Mouse (Mus musculus): ENCODE results near the gene Fgf22.
A peak's percentile ranks its signal among the peaks of the same experiment; 100 is the strongest.

The Fgf22 gene

DNA sequence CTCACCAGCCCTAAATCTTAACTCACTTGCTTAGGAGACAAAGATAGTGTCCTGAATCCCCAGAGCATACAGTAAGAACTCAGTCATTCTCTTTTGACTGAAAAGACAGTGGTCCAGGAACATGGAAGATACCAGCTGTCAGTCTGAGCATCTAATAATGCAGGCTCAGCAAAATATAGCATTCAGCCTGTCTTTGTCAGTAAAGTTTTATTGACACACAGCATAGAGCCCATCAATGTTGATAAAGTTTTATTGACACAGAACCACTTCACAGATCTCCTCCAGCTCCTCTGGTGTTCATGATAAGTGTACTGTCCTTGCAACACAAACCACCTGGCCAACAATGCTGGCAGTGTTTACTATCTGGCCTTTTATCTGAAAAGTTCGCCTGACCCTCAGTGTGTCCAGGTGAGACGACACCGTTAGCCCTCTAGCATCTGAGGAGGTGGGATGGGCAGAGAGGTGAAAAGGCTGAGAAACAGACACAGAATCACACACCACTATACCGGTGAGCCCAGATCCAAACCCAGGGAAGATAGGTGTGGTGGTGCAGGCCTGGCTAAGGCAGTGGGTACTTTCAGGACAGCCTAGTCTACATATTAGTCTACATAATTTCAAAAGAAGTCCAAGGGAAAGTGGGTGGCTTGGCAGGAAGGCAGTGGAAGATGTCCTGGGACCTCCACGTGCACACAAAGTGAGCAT is 37.6 kb downstream of the Fgf22 start:
- DNase-seq (ENCODE audit: low read depth): no peak

DNA sequence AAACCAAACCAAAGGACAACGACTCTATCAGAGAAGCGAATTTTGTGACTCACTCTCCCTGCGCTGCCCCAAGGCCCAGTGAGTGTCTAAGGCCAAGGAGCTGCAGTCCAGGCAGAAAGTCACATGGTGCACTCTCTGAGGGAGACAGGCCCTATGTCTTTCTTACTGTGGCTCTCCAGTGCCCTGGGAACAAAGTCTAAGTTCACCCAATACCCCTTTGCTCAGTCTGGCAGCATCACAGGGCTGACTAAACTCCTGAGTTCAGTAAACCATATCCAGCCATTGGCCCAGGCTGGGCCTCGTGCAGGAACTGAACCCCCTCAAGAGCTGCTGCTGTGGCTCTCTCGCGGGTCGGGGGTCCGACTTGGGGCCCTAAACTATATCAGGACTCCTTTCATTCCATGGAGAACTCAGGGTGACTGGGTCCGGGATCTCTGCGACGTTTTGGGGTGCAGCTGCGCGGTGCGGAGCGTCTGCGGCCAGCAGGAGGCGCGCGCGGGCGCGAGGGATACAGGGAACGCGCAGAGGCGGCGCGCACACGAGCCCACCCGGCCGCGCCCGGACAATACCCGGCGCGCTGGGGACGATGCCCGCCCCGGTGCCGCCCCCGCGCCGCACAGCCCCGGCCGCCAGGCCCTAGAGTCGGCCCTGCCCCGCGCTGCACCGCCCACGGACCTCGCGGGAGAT is 38.3 kb downstream of the Fgf22 start, which contains the start of gene Palm:
Gene Palm, plus strand, starts transcription at position 522 of the 687 bp plus-strand sequence.
- peak; percentile 85 for DNase-seq (ENCODE audit: low read depth)

DNA sequence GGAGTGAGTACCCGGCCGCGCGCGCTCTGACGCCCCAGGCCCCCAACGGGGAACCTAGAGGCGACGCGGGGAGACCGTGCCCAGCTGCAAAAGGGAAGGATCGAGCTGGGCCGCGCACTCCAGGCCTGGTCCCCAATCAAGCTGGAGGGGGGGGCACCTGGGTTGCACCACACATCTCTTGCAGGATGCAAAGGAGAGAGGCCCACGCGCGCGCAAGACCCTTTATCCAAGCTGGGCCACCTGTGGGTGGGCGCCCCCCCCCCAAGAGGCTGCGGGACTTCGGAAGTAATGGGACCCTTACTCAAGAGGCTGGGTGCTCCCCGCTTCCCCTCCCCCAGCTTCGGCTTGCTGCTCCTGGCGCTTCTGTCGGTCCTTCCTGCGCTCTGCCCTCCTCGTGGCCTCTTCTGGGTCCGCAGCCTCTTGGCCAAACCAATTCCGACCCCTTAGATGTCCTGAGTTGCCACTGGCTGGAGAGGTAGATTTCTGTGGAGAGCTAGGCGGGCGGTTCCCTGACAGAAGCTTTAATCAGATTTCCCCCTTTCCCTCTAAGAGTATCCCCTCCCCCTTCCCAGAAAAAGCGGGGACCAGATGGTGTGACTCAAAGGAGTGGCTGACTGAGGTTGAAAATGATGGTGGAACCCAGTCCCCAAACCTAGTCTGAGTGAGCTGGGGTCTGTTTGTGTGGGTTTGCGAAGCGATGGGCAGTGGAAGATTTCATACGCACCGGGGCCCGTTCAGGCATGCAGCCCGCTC is 39.0 kb downstream of the Fgf22 start:
- DNase-seq (ENCODE audit: low read depth): no peak

DNA sequence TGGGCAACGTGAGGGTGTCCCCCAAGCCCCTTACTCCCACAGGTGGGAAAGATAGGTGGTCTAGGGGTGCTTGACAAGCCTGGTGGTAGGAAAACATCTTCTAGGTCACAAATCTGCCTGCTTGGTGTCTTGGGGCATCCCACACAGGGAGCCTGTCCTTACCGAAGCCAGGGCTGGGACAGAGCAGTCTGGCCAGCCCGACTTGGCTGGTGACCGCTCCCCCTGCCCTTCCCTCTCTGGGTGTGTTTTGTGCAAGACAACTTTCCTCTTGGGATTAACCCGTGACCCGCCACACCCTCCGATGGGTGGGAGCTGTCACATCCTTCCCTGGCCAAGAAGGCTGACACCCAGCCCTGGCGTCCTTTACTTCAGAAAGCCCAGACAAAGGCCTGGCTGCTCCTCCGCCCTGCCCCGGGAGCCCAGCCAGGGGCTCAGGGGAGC is 39.6 kb downstream of the Fgf22 start:
- DNase-seq (ENCODE audit: low read depth): no peak

DNA sequence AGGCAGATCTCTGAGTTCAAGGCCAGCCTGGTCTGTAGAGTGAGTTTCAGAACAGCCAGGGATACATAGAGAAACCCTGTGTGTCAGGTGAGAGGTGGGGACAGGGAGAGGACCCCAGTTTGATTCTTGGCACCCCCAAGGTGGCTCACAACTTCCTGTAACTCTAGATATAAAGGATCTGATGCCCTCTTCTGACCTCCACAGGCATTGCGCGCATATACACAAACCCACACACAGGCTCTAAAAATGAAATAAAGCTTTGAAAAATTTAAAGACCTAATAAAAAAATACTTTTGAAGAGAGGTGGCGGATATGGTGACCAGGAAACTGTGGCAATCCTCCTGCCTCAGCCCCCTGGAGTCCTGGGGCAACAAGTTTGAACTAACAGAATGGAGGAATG is 41.0 kb downstream of the Fgf22 start:
- no peak for DNase-seq (ENCODE audit: low read depth)

DNA sequence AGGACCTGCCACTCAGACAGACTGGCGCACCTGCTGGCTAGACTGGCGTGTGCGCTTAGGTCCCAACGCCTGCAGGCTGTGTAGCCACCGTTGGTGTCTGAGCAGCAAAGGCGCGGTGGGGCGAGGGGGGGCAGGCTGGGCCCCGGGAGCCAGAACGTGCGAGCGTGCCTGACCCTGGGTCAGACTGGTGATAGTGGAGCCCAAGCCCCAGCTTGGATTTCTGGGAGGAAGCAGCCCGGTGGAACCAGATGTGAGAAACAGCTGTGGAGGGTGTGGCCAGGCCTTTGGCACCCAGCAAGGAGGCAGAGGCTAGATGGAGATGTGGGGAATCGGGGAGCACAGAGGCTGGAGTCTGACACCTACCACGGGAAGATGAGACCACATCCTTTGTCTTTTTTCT is 42.5 kb downstream of the Fgf22 start:
- DNase-seq (ENCODE audit: low read depth): no peak

DNA sequence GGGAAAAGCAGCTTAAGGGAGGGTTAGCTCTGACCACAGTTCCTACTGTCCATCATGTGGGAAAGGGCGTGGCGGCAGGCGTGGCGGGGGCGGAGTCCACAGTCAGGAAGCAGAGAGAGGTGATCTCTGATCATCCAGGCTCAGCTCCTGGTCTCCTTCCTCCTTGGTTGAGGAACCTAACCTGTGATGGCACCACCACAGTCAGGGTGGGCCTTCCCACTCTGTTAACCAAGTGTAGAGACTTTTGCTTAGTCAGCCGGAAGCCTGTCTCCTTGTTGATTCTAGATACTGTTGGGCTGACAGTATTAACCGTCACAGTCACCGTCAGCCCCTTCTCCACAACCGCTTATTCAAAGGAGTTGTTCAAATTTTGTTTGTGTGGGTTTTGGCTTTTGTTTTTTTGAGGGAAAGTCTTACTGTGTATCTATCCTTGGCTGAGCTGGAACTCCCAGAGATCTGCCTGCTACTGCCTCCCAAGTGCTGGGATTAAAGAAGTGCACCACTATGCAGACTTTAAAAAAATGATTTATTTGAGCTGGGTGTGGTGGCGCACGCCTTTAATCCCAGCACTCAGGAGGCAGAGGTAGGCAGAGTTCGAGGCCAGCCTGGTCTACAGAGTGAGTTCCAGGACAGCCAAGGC is 43.5 kb downstream of the Fgf22 start:
- no peak for DNase-seq (ENCODE audit: low read depth)

DNA sequence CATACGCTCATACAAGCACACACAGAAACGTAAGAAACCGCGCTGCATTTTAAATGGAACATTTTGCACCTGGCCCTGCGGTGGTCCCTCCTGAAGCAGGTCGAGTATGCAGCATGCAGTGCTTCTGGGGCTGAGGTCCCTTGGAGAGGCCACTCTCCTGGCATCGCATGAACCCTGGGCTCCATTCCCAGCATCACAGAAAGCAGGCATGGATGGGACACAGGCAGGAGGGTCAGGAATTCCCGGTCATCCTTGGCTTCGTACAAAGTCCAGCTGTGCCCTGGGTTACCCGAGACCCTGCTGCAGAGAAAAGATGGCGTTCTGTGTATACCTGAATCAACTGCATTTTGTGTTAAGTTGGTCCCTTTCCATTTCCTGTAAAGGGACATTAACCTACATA is 45.6 kb downstream of the Fgf22 start:
- no peak for DNase-seq (ENCODE audit: low read depth)

DNA sequence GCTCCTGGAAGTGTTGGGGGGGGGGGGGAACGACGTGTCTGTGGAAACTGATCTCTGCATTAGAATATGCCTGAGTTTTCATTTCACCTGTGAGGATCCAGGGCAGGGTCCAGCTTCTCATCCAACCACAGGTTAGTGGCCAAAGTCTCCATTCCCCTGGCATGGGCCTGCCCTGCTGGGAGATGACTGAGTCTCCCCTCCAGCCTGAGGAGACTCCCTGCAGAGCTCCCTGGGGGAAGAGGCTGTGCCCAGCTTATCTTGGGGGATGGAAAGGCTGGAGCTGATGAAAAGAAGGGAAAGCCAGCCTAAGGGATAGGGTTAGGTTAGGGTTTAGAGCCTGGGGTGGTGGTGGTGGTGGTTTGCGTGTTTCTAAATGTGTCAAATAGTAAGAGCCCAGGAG is 47.0 kb downstream of the Fgf22 start:
- DNase-seq (ENCODE audit: low read depth): no peak

DNA sequence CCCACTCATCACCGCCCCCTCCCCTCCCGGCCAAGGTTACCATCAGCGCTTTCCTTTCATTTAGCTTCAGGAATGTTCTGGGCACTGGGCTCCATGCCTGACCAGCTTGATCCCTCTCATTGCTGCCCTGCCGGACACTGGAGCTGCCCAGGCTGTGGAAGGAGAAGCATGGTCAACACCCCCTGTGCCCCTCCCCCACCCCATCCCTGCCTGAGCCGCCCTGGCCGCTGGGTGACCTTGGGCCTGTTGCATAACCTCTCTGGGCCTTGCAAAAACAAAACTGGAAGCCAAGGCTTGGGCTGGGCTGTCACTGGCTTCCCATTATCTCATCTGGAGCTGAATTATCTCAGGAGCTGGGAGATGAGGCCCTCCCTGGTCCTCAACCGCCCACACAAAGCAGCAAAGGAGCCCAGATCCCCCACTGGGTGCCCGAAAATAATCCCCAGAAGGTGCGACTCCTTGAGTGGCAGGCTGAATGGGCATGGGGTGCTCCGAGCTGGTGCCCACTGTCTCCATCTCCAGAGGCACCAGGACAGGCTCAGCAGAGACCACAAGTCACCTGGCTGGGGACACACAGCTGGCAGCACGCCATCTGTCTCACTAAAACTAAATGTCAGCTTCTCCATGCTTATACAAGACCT is 47.6 kb downstream of the Fgf22 start:
- no peak for DNase-seq (ENCODE audit: low read depth)

DNA sequence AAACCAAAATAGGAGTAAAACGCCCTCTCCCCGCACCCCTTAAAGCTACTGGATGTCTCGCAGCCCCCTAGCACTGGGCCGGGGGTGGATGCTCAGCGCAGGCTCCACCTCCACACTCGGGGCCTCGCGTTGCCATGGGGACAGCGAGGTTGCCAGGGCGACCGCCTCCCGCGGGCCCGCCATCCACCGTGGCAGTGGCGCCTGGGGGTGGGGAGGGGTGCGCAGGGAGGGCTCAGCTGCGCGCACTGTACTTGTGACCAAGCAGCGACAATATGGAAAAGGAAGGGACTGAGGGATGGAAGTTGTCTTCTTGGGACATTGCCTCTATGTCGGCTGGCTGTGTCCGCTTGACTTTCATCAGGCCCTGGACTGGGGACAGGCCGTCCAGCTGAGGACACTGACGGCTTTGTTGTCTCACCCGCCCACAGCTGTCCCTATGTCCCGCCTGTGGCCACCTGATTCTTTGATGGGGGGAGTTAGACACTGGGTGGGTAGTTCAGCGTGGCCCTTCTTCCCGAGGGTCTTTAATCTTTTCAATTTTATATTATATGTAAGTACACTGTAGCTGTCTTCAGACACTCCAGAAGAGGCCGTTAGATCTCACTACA is 48.9 kb downstream of the Fgf22 start:
- DNase-seq (ENCODE audit: low read depth): no peak

DNA sequence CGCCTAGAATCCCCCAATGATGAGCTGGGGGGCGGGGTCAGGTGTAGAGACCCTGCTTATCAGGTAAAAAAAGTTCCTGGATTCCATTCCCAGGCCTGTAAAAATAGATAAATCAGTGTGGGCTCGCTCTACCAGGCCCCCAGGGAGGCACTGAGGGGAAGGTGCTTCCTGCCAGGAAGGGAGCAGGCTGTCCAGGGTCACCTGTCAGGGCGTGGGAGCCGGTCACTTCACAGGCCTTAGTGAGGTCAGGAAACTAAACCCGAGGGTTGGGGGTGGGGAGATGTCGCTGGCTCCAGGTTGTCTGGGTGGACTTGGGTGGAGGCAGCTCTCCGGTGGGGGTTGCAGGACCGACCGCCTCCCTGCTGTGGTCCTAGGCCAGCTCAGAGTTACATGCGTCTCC is 50.8 kb downstream of the Fgf22 start:
- DNase-seq (ENCODE audit: low read depth): no peak

DNA sequence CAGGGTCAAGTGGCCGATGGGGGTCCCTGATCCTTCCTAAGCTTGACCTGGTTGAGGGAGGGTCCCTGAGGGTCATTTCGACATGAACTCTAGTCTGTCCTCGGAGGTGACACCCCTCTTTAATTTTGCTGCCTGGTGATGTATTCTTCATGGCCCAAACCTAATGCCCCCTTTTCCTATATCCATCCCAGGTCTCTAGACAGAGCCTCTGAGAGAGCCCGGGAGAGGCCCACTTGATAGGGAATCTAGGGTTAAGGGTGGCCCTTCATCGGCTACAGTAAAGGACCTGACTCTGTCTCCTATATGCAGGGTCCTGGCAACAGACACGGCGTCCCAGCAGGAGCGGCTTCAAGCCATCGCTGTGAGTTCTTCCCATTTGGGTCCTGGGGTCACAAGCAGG is 51.5 kb downstream of the Fgf22 start:
- DNase-seq (ENCODE audit: low read depth): no peak

DNA sequence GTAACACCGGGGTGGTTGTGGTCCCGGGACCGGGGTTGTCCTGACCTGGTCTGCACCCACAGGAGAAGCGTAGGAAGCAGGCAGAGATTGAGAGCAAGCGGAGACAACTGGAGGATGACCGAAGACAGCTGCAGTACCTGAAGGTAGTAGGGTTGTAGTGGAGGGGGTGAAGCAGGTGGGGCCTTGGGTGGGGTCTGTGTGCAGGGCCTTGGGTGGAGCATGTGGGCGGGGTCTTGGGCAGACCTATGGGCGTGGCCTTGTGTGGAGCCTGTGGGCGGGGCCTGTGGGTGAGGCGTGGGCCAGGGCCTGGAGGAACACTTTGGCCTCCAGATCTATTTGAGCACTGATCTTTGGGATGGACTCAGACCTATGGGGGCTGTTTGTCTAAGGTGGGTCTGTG is 52.1 kb downstream of the Fgf22 start:
- DNase-seq (ENCODE audit: low read depth): no peak

DNA sequence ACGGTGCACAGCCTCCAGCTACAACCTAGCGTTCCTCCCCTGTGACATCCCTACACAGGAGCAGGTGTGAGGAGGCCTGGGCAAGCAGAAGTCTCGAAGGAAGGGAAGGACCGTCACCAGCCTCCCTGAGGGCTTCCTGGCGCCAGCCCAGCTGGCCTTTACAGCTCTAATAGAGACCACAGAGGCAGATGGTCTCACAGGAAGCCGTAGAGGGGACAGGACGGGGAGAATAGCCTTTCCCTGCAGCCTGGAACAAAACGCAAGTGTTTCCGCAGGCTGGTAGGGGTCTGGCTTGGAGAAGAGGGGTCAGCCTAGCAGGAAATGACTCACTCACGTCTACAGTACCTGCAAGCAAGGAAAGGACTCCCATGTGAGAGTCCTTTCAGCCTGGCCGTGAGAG is 53.0 kb downstream of the Fgf22 start:
- DNase-seq (ENCODE audit: low read depth): no peak
